Mouse (Mus musculus) inflammation-experienced regulatory T-cells, adult 16 weeks (primary cell): Measurements from ENCODE around the gene Foxred1. TPM values are rescaled to one million over a fixed set of nuclear protein-coding genes. Genes with fewer than 3 reads are reported as not detected.

Experiments
- polyA plus RNA-seq: library from polyadenylated mRNA; unstranded; fragments of 100-300 nt; shearing (Covaris generic); gene quantifications from one replicate; pipeline ENCODE4 v1.2.1, GENCODE M21; 2017

Foxred1 gene
- 59.2 TPM for polyA plus RNA-seq

DNA sequence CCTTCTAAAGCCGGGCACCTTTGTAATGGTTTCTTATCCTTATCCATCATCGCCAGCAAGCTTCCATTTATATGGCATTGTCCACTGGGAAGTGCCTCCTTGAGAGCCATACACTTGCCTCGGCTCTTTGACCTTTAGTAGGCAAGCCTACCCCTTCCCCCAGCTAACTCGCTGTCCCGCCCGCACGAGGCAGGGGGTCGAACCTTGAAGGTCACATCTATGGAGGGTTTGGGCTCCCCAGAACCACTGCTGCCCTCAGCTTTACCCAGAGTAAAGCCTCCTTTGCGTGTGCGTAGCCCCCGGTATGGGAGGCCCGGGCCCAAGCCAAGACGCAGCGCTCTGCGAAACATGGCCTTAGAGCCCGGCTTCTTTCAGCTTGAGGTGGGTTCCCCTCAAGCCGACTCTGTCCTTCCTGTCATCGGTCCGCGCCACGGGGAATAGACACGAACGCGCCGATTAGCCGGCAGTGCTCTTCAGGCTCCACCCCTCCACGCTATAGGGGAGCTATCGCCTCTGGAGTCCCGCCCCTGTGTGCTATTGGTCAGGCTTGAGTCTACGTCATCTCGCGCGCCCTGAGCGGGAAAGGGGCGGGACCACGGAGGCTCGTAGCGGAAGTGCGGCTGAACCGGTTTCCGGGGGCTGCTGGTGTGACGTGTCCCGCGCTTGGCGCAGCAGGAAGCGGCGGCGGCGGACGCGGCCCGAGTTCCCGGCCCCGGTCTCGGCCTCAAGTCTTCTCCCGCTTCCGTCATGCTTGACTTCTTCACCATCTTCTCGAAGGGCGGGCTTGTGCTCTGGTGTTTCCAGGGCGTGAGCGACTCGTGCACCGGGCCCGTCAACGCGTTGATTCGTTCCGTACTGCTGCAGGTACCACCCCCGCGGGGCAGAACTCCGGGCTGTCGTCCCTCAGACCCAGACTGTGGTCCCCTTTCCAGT is at the start of gene Foxred1:
Gene Foxred1 (minus strand): TSS at position 514 of the 933 bp plus-strand sequence.

DNA sequence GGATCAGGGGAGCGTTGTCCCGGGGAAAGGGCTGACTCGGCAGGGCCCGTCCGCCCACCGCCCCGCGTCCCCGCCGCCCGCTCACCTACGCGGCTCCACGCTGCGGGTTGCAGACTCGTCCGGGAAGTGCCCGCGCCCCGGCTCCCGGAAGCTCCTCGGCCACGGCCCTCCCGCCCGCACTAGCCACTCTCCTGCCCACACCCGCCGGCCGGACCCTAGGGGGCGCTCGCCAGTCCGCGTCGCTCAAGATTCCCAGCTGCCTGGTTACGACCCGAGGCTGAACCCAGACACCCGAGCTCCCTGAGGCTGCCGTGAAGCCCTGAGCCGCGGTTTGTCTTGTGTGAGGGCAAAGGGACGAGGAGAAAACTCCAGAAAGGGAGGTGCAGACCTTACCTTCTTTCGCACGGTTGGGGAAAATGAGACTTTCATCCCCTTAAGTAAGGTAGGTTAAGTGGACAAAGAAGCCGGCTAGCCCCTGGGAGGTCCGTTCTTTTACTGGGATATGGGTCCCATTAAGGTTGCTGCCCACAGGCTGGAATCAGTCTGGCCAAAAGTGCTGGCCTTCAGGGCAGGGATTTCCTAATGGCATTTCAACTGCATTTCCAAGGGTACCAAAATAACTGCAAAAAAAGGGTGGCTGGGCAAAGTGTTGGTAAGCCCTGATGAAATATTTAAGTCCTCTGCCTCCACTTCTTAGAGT is 10.9 kb downstream of the Foxred1 start, which contains the start of the genes Srpr and Tirap:
Gene Srpr (plus strand): TSS at position 404 of the 700 bp plus-strand sequence.
Gene Tirap (minus strand): TSS at position 520 of the 700 bp plus-strand sequence.

DNA sequence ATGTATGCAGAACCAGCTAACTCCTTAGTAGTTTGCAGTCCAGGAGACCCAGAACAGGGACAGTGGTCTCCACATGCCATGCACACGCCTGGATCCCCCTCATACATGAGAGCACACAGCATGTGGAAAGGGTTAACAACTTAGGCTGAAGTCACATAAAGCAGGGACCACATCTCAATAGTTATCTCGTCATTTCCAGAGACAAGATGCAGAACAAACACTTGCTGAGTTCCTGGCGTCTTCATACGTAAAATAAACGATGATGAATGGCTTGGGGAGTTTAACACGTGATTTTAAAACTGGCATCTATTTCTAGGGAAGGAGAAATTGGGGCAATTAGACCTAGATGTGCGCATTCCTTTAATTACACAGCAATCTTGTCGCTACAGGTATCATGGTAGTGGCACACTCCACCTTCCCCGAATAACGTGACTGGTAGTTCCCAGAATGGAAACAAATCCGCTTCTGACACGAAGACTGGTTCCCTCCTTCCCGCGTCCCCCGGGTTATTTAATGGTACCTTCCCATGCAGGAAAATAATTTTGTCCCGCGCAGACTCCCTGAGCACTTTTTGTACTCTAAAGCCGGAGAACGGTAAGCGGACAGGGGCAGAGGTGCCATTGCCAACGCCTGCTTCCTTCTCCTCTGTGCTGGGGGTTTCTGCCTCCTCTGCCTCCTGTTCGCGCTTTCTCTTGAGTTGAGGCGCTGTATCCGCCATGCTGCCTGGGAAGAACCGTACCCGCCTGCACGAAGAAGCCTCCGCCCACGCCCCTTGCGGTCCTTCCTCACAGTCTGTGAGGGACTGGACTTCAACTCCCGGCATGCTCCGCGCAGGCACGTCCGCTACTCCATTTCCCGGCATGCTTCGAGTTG is 35.4 kb downstream of the Foxred1 start, which contains the start of gene Dcps:
Gene Dcps (minus strand): TSS at position 811 of the 873 bp plus-strand sequence.

Other genes with a start within 250 kb of the Foxred1 start
- 25.4 TPM for gene St3gal4, start 91.8 kb downstream of the Foxred1 start, polyA plus RNA-seq
- 81.1 TPM for gene Dcps, start 35.0 kb downstream of the Foxred1 start, polyA plus RNA-seq
- gene Srpr, start 10.9 kb downstream of the Foxred1 start, polyA plus RNA-seq, result 164 TPM
- 8.7 TPM for gene Tirap, start 10.8 kb downstream of the Foxred1 start, polyA plus RNA-seq
- gene Fam118b, start 56.8 kb upstream of the Foxred1 start, polyA plus RNA-seq, result 64.2 TPM
- gene Rpusd4, start 56.8 kb upstream of the Foxred1 start, polyA plus RNA-seq, result 54.7 TPM
- 4.3 TPM for gene Cdon, start 210.1 kb upstream of the Foxred1 start, polyA plus RNA-seq